Mouse (Mus musculus) MEL (cell line): ENCODE measurements around the gene Gpr3. TPM values are rescaled to one million over a fixed set of nuclear protein-coding genes. Genes with fewer than 3 reads are reported as not detected.

Experiments used
- DNase-seq: peaks from one replicate; pipeline ENCODE4 v3.0.0; 2011; ENCODE audit warnings: low read depth, low spot score
- H3K27ac ChIP-seq: 2 replicates; pipeline ENCODE4 v1.5.1; 2012; ENCODE audit warnings: low read depth, mild to moderate bottlenecking, control low read depth, low read length, moderate library complexity; ENCODE audit not compliant: control insufficient read depth
- H3K27me3 ChIP-seq, 2 experiments: fragments of 150-350 bp in 1 of 2; sonication (generic) in 1 of 2; 2 replicates each; pipeline ENCODE4 v1.6.1; 2012; ENCODE audit warnings: low read length in 2 of 2, mild to moderate bottlenecking in 2 of 2, improper control_type of control experiment in 1 of 2, moderate library complexity in 1 of 2; ENCODE audit not compliant: insufficient read depth in 2 of 2, control insufficient read depth in 1 of 2
- H3K36me3 ChIP-seq, 2 experiments: 2 replicates each; pipeline ENCODE4 v1.6.1; 2012 to 2014; ENCODE audit warnings: low read length in 2 of 2, improper control_type of control experiment in 1 of 2, inconsistent platforms in 1 of 2, mild to moderate bottlenecking in 1 of 2; ENCODE audit not compliant: insufficient read depth in 2 of 2, control insufficient read depth in 1 of 2
- H3K4me1 ChIP-seq, 2 experiments: fragments of 150-350 bp in 1 of 2; sonication (generic) in 1 of 2; 2 replicates each; pipeline ENCODE4 v1.6.1; 2012; ENCODE audit warnings: low read length in 2 of 2, improper control_type of control experiment in 1 of 2, mild to moderate bottlenecking in 1 of 2; ENCODE audit not compliant: insufficient read depth in 2 of 2, control insufficient read depth in 1 of 2
- H3K4me3 ChIP-seq, 2 experiments: fragments of 150-350 bp in 1 of 2; sonication (generic) in 1 of 2; 2 replicates each; pipeline ENCODE4 v1.5.1; 2012; ENCODE audit warnings: low read depth in 2 of 2, low read length in 2 of 2, mild to moderate bottlenecking in 2 of 2, moderate library complexity in 2 of 2, control low read depth in 1 of 2, improper control_type of control experiment in 1 of 2; ENCODE audit not compliant: control insufficient read depth in 1 of 2, insufficient read depth in 1 of 2
- H3K79me2 ChIP-seq: 2 replicates; pipeline ENCODE4 v1.6.1; 2012; ENCODE audit warnings: mild to moderate bottlenecking, low read length, moderate library complexity; ENCODE audit not compliant: control insufficient read depth, poor library complexity, insufficient read depth
- H3K9ac ChIP-seq: 2 replicates; pipeline ENCODE4 v1.6.1; 2012; ENCODE audit warnings: low read depth, mild to moderate bottlenecking, control low read depth, low read length, moderate library complexity; ENCODE audit not compliant: control insufficient read depth, poor library complexity, severe bottlenecking
- H3K9me3 ChIP-seq: fragments of 150-350 bp; sonication (generic); replicated peaks from 2 replicates; pipeline ENCODE4 v1.6.1; 2012; ENCODE audit warnings: mild to moderate bottlenecking, low read length, improper control_type of control experiment, moderate library complexity; ENCODE audit not compliant: insufficient read depth
- CHD1 ChIP-seq: IDR thresholded peaks from 2 replicates; pipeline ENCODE4 v1.6.1; 2012; ENCODE audit warnings: low read depth, mild to moderate bottlenecking, inconsistent platforms, low read length, improper control_type of control experiment
- ELF1 ChIP-seq: IDR thresholded peaks from 2 replicates; pipeline ENCODE4 v1.6.1; 2014; ENCODE audit warnings: low read depth, mild to moderate bottlenecking, inconsistent platforms, low read length, improper control_type of control experiment, moderate library complexity
- EP300 ChIP-seq, 2 experiments: IDR thresholded peaks; 2 replicates each; pipeline ENCODE4 v1.6.1; 2011; ENCODE audit warnings: improper control_type of control experiment in 2 of 2, low read length in 2 of 2, low read depth in 1 of 2, mild to moderate bottlenecking in 1 of 2
- GATA1 ChIP-seq: IDR thresholded peaks from 2 replicates; pipeline ENCODE4 v1.6.1; 2011; ENCODE audit warnings: low read depth, low read length, improper control_type of control experiment
- MAZ ChIP-seq: IDR thresholded peaks from 2 replicates; pipeline ENCODE4 v1.6.1; 2012; ENCODE audit warnings: low read depth, mild to moderate bottlenecking, inconsistent platforms, low read length, improper control_type of control experiment
- MXI1 ChIP-seq: IDR thresholded peaks from 2 replicates; pipeline ENCODE4 v1.6.1; 2011; ENCODE audit warnings: mild to moderate bottlenecking, low read depth, low read length, improper control_type of control experiment
- NRF1 ChIP-seq: IDR thresholded peaks from 2 replicates; pipeline ENCODE4 v1.6.1; 2014; ENCODE audit warnings: low read depth, mild to moderate bottlenecking, inconsistent platforms, low read length, improper control_type of control experiment, moderate library complexity; ENCODE audit not compliant: poor library complexity, insufficient read depth, severe bottlenecking
- SIN3A ChIP-seq: IDR thresholded peaks from 2 replicates; pipeline ENCODE4 v1.6.1; 2012; ENCODE audit warnings: low read length, improper control_type of control experiment, inconsistent platforms
- SMC3 ChIP-seq: IDR thresholded peaks from 2 replicates; pipeline ENCODE4 v1.6.1; 2011; ENCODE audit warnings: low read depth, low read length, improper control_type of control experiment
- ZNF384 ChIP-seq: IDR thresholded peaks from 2 replicates; pipeline ENCODE4 v1.6.1; 2012; ENCODE audit warnings: low read depth, mild to moderate bottlenecking, inconsistent platforms, low read length, improper control_type of control experiment
- polyA plus RNA-seq, 2 experiments: library from polyadenylated mRNA; stranded (reverse) in 1 of 2; unstranded in 1 of 2; fragments of >175 nt in 1 of 2; fragments of >200 nt in 1 of 2; gene quantifications; 2 replicates each; pipeline versions ENCODE4 v1.2.1 to v1.2.4; 2012; ENCODE audit warnings: low replicate concordance in 2 of 2, low read depth in 1 of 2; ENCODE audit not compliant: insufficient read length in 2 of 2, insufficient read depth in 1 of 2, missing spikeins in 1 of 2
- total RNA-seq: library from RNA; depleted of rRNA; stranded (reverse); fragments of 300-350 nt; gene quantifications from 2 replicates; pipeline ENCODE4 v1.2.3, GENCODE M21; 2012

Gpr3 gene
- total and polyA plus RNA-seq, 3 experiments: 0.08 to 0.35 TPM; not detected in 1

GRCm38 (mm10) chr4:133226073-133226472 lies 13.7 kb upstream of the Gpr3 start:
- Histone ChIP-seq H3K9me3 (no peaks in the 10 kb centered on the region), H3K79me2 (no peaks in the 10 kb centered on the region), H3K36me3 (no peaks in the 10 kb centered on the region), H3K27me3 (no peaks in the 10 kb centered on the region), H3K4me3 (no peak overlapping the region), H3K4me1 (no peaks in the 10 kb centered on the region), H3K9ac (no peak overlapping the region), H3K27ac (no peak overlapping the region)
- TF ChIP-seq EP300 (IDR thresholded peaks at IDR 0.05; ENCODE audit: low read depth in 1 of 2, low read length in 2 of 2): no peak
- no peak for TF ChIP-seq SMC3
- no peak for TF ChIP-seq SIN3A
- TF ChIP-seq ZNF384: no peak
- TF ChIP-seq NRF1: no peak
- no peak for TF ChIP-seq GATA1
- DNase-seq: no peak

DNA sequence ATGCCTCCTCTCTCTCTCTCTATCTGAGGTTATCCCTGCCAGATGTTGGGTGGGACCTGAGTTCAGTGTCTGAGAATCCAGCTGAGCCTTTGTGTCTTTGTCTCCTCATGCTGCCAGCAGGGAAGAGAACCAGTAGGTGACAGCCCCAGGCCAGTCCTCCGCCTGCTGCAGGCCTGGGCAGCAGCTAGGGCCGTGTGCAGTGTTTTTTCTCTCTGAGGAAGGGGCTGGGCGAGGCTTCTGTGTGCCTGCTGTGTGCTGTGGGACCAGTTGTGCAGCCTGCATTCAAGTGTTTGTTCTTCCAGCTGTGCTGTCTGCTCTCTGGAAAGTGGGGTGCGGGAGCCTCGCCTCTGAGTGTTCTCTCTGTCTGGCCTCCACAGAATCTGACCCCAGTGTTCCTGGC lies 11.5 kb upstream of the Gpr3 start:
- no peak overlapping the region for H3K4me3 ChIP-seq
- no peak overlapping the region for H3K27ac ChIP-seq
- TF ChIP-seq NRF1 (no peak), ELF1 (no peak), MXI1 (no peak), CHD1 (no peak)
- no peaks in the 10 kb centered on the region for H3K9me3 ChIP-seq
- H3K4me1 ChIP-seq: peaks cover 6 to 7% of the 10 kb centered on the region in 2 experiments
- H3K36me3 ChIP-seq: peaks cover 0 to 5% of the 10 kb centered on the region in 2 experiments; a peak in 2 of 4 replicates
- no peaks in the 10 kb centered on the region for H3K27me3 ChIP-seq
- no peak for DNase-seq
- H3K9ac ChIP-seq: no peak overlapping the region
- no peaks in the 10 kb centered on the region for H3K79me2 ChIP-seq

DNA sequence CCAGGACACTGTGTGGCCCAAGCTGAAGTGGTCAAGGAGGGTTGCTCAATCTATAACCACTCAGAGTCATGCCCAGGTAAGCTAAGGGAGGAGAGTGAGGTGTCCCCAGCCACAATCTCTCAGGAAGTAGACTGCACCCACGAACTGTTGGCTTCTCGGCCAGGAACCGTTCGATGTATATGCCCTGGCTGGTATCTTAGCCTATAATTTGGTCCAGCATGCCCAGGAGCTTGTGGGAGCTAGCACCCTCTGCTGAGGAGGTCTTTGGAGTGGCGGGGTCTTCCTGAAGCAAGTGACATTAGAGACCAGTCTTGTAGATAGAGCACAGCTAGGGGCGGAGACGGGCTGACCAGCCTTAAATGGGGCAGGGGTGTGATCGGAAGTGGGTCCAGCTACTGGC lies 9.4 kb upstream of the Gpr3 start:
- Histone ChIP-seq H3K27me3 (no peaks in the 10 kb centered on the region), H3K4me1 (peaks cover 10 to 19% of the 10 kb centered on the region in 2 experiments), H3K36me3 (peaks cover 0 to 14% of the 10 kb centered on the region in 2 experiments; a peak in 2 of 4 replicates), H3K9ac (no peak overlapping the region), H3K4me3 (no peak overlapping the region), H3K27ac (no peak overlapping the region), H3K79me2 (no peaks in the 10 kb centered on the region), H3K9me3 (no peaks in the 10 kb centered on the region)
- no peak for DNase-seq
- TF ChIP-seq MAZ (no peak), CHD1 (no peak)
